Mouse (Mus musculus) neural tube, embryonic 15.5 days (tissue): ENCODE results near the gene Sez6. TPM values are rescaled to one million over a fixed set of nuclear protein-coding genes. Genes with fewer than 3 reads are reported as not detected.

Source experiments
- ATAC-seq: fragments of 200-750 bp; cut with Nextera tagmentation; 2 replicates; pipeline ENCODE4 v1.8.0; 2017; ENCODE audit warnings: mild to moderate bottlenecking, moderate TSS enrichment, moderate library complexity; ENCODE audit not compliant: low FRiP score
- H3K27ac ChIP-seq: fragments of 300-500 bp; sonication (generic); replicated peaks from 2 replicates; pipeline ENCODE4 v1.5.1; 2015; ENCODE audit warnings: mild to moderate bottlenecking, inconsistent platforms
- H3K27me3 ChIP-seq: fragments of 300-500 bp; sonication (generic); replicated peaks from 2 replicates; pipeline ENCODE4 v1.6.1; 2015; ENCODE audit warnings: inconsistent platforms
- H3K36me3 ChIP-seq: fragments of 300-500 bp; sonication (generic); 2 replicates; pipeline ENCODE4 v1.6.1; 2015; ENCODE audit warnings: inconsistent platforms
- H3K4me1 ChIP-seq: fragments of 300-500 bp; sonication (generic); 2 replicates; pipeline ENCODE4 v1.6.1; 2015; ENCODE audit warnings: inconsistent platforms
- H3K4me2 ChIP-seq: fragments of 300-500 bp; sonication (generic); 2 replicates; pipeline ENCODE4 v1.6.1; 2015; ENCODE audit warnings: inconsistent platforms, mild to moderate bottlenecking, moderate library complexity
- H3K4me3 ChIP-seq: fragments of 300-500 bp; sonication (generic); replicated peaks from 2 replicates; pipeline ENCODE4 v1.5.1; 2015; ENCODE audit warnings: mild to moderate bottlenecking, inconsistent platforms
- H3K9ac ChIP-seq: fragments of 300-500 bp; sonication (generic); replicated peaks from 2 replicates; pipeline ENCODE4 v1.6.1; 2015; ENCODE audit warnings: mild to moderate bottlenecking, inconsistent platforms
- H3K9me3 ChIP-seq: fragments of 300-500 bp; sonication (generic); replicated peaks from 2 replicates; pipeline ENCODE4 v1.6.1; 2016; ENCODE audit warnings: inconsistent platforms
- WGBS: fragments of 180-500 bp; shearing (Covaris S2); methylation state at CpG from one replicate; pipeline ENCODE4 v1.1.7; 2015; ENCODE audit warnings: mixed read lengths; 5-methylcytosine and 5-hydroxymethylcytosine counted together
- polyA plus RNA-seq: library from polyadenylated mRNA; unstranded; fragments of >200 nt; fragmentation: Nextera tagmentation; extraction: Ambion mirVana; gene quantifications from 2 replicates; pipeline ENCODE4 v1.2.1, GENCODE M21; 2015

Gene Sez6
- polyA plus RNA-seq, 1 experiment from 2014 or later: 123 TPM

DNA sequence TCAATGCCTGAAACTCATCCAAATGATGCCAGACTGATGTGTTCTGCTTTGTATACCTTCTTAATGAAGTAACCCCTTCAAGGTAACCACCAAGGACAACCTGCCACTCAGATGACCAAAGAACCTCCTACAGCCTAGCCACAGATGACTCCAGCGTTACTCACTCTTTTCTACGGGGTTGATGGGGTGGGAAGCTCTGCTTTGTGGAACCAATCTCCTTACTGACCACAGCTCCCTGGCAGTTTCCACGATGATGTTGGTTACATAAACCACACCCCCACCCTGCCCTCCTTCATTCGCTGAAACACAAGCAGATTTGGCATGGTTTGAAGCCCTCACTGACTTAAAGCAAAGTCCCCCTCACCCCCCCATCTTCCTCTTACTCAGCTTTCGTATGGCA lies 2.8 kb upstream of the Sez6 start:
- Histone ChIP-seq H3K4me1 (peaks cover 62% of the 10 kb centered on the region), H3K4me2 (no peak overlapping the region), H3K36me3 (no peaks in the 10 kb centered on the region), H3K4me3 (no peak overlapping the region), H3K9ac (no peak overlapping the region), H3K27ac (no peak overlapping the region), H3K27me3 (peaks cover 16% of the 10 kb centered on the region; the same call in 1 of the 2 replicates), H3K9me3 (no peaks in the 10 kb centered on the region)
- no peak for ATAC-seq
- 67% methylated on average over 5 of the region's 5 CpGs for WGBS

DNA sequence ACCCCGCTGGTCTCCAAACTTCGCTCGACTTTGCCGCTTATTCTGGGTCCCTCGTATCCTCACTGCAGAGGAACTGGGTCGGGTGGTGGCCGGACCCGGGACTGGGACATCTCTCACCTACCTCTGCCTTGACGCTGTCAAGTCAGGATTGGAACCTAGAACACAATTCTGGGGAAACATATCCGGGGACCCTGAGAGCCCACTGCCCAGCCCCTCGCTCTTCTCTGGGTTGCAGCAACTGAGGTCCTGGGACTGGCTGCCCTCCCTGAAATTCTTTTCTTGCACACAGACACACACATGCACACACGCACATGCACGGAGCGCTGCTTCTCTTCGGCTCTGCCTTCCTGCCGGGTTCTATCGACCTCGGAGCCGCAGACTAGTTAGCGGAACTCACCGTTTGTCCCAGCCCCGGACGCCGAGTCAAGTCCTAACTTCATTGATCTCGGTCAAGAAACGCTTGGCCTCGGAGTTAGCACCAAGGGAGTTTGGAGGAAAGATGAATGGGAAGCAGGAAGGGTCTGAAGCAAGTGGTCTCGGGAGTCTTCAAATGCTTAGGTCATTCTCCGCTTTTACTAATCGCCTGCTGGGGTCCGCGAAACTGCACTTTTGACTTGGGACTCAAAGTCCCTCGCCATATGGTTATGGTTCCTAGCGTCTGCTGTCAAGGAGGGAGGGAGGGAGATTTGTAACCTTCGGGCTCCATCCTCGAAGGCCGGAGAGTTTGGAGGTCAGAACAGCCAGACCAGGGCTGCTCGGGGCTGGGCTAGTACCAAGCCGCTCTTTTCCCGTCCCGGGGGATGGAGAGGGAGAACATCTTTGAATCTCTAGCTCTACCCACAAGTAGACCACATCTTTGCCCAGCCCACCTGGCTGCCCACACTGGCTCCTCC lies 1.2 kb downstream of the Sez6 start:
- 1% methylated on average over 41 of the region's 41 CpGs for WGBS
- H3K4me3 ChIP-seq: peak overlapping the region; percentile 79
- peaks cover 38% of the 10 kb centered on the region for H3K27me3 ChIP-seq
- peak overlapping the region; percentile 84 for H3K9ac ChIP-seq
- H3K4me2 ChIP-seq: peak overlapping the region; percentile 71
- peak overlapping the region; percentile 94 for H3K27ac ChIP-seq
- H3K9me3 ChIP-seq: no peaks in the 10 kb centered on the region
- H3K4me1 ChIP-seq: peaks cover 74% of the 10 kb centered on the region
- no peaks in the 10 kb centered on the region for H3K36me3 ChIP-seq
- no peak for ATAC-seq

DNA sequence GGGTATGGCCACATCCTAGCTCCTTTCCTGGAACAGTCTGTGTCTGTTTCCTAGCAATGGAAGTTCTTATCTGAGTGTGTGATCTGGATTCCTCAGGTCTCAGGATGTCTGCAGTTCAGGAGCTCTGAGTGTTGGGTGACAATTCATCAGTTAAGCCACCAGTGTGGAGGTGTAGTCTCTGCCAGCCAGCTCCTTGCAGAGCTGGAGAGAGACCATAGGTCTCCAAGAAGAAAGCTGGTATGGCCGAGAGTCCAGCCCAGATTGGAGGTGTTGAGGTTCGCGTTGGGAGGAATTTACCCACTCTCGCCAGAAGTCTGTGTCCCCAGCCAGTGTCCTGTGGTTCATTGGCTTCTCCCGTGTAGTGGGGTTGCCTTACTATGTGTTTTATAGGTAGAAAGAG lies 2.0 kb downstream of the Sez6 start:
- Histone ChIP-seq H3K4me1 (peaks cover 78% of the 10 kb centered on the region), H3K4me2 (peak overlapping the region; percentile 71), H3K4me3 (peak overlapping the region; percentile 79), H3K27me3 (peaks cover 38% of the 10 kb centered on the region), H3K27ac (peak overlapping the region; percentile 94), H3K36me3 (no peaks in the 10 kb centered on the region), H3K9ac (peak overlapping the region; percentile 84), H3K9me3 (no peaks in the 10 kb centered on the region)
- 40% methylated on average over 5 of the region's 5 CpGs for WGBS
- ATAC-seq: no peak

DNA sequence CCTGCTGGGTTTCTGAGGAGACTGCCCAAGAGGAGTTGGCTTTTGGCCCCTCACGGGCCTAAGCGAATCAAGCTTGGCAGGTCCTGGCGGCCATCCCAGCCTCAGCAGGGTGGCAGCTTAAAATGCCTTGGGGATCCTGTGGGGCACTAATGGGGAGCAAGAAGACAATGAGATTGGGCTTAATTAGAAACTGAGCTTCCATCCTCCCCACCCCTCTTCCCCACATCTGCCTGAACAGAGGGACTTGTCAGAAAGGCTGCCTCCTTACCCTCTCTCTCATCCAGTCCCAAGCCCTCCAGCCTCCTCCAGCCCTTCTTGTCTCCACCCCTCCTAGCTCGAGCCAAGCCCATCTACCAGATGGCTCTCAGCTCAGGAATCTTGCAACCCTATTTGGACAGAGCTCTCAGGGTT lies 3.5 kb downstream of the Sez6 start:
- Histone ChIP-seq H3K4me3 (peak overlapping the region; percentile 79), H3K27me3 (peaks cover 42% of the 10 kb centered on the region), H3K4me1 (peaks cover 86% of the 10 kb centered on the region), H3K36me3 (no peaks in the 10 kb centered on the region), H3K9me3 (no peaks in the 10 kb centered on the region), H3K27ac (peak overlapping the region; percentile 94), H3K4me2 (peak overlapping the region; percentile 71), H3K9ac (peak overlapping the region; percentile 84; the same call in 1 of the 2 replicates)
- WGBS: 5% methylated on average over 4 of the region's 4 CpGs
- ATAC-seq: 0 out of 2 replicates have a peak, but pooled peaks have one; percentile 7

GRCm38 (mm10) chr11:77934568-77935311 lies 4.1 kb downstream of the Sez6 start:
- WGBS: 49% methylated on average over 5 of the region's 5 CpGs
- peak overlapping the region; percentile 84; the same call in 1 of the 2 replicates for H3K9ac ChIP-seq
- ATAC-seq: no peak
- peak overlapping the region; percentile 94 for H3K27ac ChIP-seq
- H3K36me3 ChIP-seq: no peaks in the 10 kb centered on the region
- peak overlapping the region; percentile 71 for H3K4me2 ChIP-seq
- peaks cover 85% of the 10 kb centered on the region for H3K4me1 ChIP-seq
- H3K27me3 ChIP-seq: peaks cover 47% of the 10 kb centered on the region
- H3K9me3 ChIP-seq: no peaks in the 10 kb centered on the region
- H3K4me3 ChIP-seq: peak overlapping the region; percentile 79

DNA sequence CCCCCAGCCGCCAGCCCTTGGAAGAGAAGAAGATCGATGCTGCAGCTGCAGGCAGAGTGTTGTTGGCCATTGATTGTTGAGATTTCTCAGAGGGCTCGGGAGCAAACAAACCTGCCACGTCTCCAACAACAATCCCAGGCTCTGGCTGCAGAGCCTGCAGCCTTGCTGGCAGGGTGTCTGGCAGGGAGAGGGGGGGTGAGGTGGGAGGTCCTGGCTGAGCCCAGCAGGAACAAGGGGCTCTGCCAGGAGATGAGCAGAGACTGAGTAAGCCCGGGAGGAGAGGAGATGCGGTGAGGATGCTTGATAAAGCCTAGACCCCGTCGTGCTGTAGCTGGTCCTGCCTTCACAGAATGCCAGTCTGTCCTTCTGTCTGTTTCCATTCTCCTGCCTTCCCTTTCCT lies 6.2 kb downstream of the Sez6 start:
- Histone ChIP-seq H3K4me2 (peak overlapping the region; percentile 71), H3K4me1 (peaks cover 83% of the 10 kb centered on the region), H3K9ac (0 out of 2 replicates have a peak overlapping the region, but pooled peaks have one; percentile 3), H3K27me3 (peaks cover 50% of the 10 kb centered on the region), H3K27ac (peak overlapping the region; percentile 34; the same call in 1 of the 2 replicates), H3K9me3 (no peaks in the 10 kb centered on the region), H3K36me3 (no peaks in the 10 kb centered on the region), H3K4me3 (0 out of 2 replicates have a peak overlapping the region, but pooled peaks have one; percentile 7)
- no peak for ATAC-seq
- 7% methylated on average over 8 of the region's 8 CpGs for whole genome bisulfite sequencing

- Histone ChIP-seq H3K9ac (no peak overlapping the region), H3K4me1 (peaks cover 81% of the 10 kb centered on the region), H3K4me3 (no peak overlapping the region), H3K27me3 (peaks cover 45% of the 10 kb centered on the region), H3K36me3 (no peaks in the 10 kb centered on the region), H3K9me3 (no peaks in the 10 kb centered on the region), H3K27ac (no peak overlapping the region), H3K4me2 (no peak overlapping the region)
- 11% methylated on average over 4 of the region's 4 CpGs for WGBS
- ATAC-seq: no peak
Measured at GRCm38 (mm10) chr11:77937649-77938410, 7.2 kb downstream of the Sez6 start.

DNA sequence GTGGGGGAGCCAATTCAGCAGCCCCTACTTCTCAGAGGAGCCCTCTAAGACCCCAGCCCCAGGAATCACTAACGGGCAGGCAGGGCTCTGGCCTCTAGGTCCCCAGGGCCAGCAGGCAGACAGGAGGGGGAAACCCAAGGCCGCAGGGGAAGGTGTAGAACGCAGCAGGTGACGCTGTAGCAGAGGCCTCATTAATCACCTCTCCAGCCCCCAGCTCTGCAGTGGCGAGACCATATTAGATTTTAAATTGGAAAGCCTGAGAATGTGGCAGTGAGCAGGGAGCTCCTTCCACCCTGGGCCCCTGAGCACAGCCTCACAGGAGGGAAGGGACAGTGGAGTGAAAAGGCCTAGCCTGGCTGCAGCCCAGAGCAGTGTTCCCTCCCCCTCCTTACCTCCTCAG lies 11.6 kb downstream of the Sez6 start:
- Histone ChIP-seq H3K4me1 (peaks cover 44% of the 10 kb centered on the region), H3K9me3 (no peaks in the 10 kb centered on the region), H3K4me2 (no peak overlapping the region), H3K27ac (peak overlapping the region; percentile 62), H3K9ac (no peak overlapping the region), H3K4me3 (no peak overlapping the region), H3K36me3 (no peaks in the 10 kb centered on the region), H3K27me3 (peaks cover 29% of the 10 kb centered on the region)
- peak; percentile 39; the same call in 1 of the 2 replicates for ATAC-seq
- WGBS: 9% methylated on average over 5 of the region's 5 CpGs

DNA sequence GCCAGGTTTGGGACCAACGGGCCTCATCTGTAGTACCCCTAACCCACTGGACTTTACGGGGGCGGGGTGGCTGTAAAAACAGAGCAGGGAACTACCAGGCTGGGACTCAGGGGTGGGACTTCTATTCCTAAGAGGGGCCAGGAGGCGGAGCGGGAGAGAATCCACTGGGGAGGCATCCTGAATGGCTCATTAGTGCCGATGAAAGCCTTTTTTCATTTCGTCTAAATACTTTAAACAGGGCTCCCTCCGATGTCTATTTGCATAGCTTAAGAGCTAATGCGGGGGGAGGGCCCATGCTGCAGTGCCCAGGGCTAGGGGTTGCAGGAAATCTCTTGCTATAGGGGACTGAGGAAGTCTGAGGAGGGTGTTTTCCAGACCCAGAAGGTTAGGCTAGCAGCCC lies 17.3 kb downstream of the Sez6 start:
- peak overlapping the region; percentile 49 for H3K27ac ChIP-seq
- peak overlapping the region; percentile 32 for H3K4me2 ChIP-seq
- 0 out of 2 replicates have a peak overlapping the region, but pooled peaks have one; percentile 30 for H3K9ac ChIP-seq
- H3K9me3 ChIP-seq: no peaks in the 10 kb centered on the region
- peaks cover 19% of the 10 kb centered on the region for H3K27me3 ChIP-seq
- WGBS: 8% methylated on average over 9 of the region's 9 CpGs
- ATAC-seq: peak; percentile 53
- H3K36me3 ChIP-seq: no peaks in the 10 kb centered on the region
- no peak overlapping the region for H3K4me3 ChIP-seq
- peaks cover 34% of the 10 kb centered on the region for H3K4me1 ChIP-seq

GRCm38 (mm10) chr11:77950125-77950685 lies 19.6 kb downstream of the Sez6 start:
- Histone ChIP-seq H3K4me1 (peaks cover 31% of the 10 kb centered on the region), H3K36me3 (peaks cover 15% of the 10 kb centered on the region), H3K27ac (no peak overlapping the region), H3K4me2 (no peak overlapping the region), H3K4me3 (no peak overlapping the region), H3K9ac (no peak overlapping the region), H3K9me3 (no peaks in the 10 kb centered on the region), H3K27me3 (peaks cover 31% of the 10 kb centered on the region)
- ATAC-seq: no peak
- WGBS: 38% methylated on average over 12 of the region's 12 CpGs

- ATAC-seq: no peak
- peaks cover 35% of the 10 kb centered on the region for H3K27me3 ChIP-seq
- 62% methylated on average over 5 of the region's 5 CpGs for WGBS
- H3K9ac ChIP-seq: no peak overlapping the region
- peaks cover 15% of the 10 kb centered on the region for H3K36me3 ChIP-seq
- H3K4me2 ChIP-seq: no peak overlapping the region
- peaks cover 31% of the 10 kb centered on the region for H3K4me1 ChIP-seq
- no peak overlapping the region for H3K4me3 ChIP-seq
- no peak overlapping the region for H3K27ac ChIP-seq
- no peaks in the 10 kb centered on the region for H3K9me3 ChIP-seq
Measured at GRCm38 (mm10) chr11:77950797-77951228, 20.2 kb downstream of the Sez6 start.
